Comparison of ENCODE assay signal across 11 mouse cellular contexts in genomic region chr14:26651901-26652300, GRCm38 (mm10). TPM values are rescaled to one million over a fixed set of nuclear protein-coding genes. Genes with fewer than 3 reads are reported as not detected.
A peak's percentile ranks its signal among the peaks of the same experiment; 100 is the strongest.
DNase-seq lines count a peak whose midpoint lies in the region; ATAC-seq and TF ChIP-seq lines count a peak whose summit lies in the region.
"Had no signal": no experiment of that assay in that cellular context is flagged by ENCODE, and none has a peak within 500 bp of the region (broad histone marks: within the 10 kb centered on the region; RNA-seq: fewer than 3 reads in every experiment).

No protein-coding gene starts in this region.

- peaks cover 56% of the 10 kb centered on the region for H3K36me3 ChIP-seq in liver, postnatal 0 days (replicated peaks; ENCODE audit: insufficient read depth, low read length)

- no peaks in the 10 kb centered on the region for H3K9me3 ChIP-seq in liver, postnatal 0 days (ENCODE audit: low read length)
- H3K9me3 ChIP-seq: hindbrain, embryonic 10.5 days had no signal

- TF ChIP-seq EP300 in liver, postnatal 0 days (IDR thresholded peaks at IDR 0.05; ENCODE audit: low read depth) = no peak

- no peak overlapping the region for H3K27ac ChIP-seq in layer of hippocampus, adult 2 months
- no peak overlapping the region for H3K27ac ChIP-seq in liver, postnatal 0 days (ENCODE audit: low read depth)
- H3K27ac ChIP-seq: hindbrain, embryonic 10.5 days had no signal

- H3K4me3 ChIP-seq in layer of hippocampus, adult 2 months = no peak overlapping the region
- no peak overlapping the region for H3K4me3 ChIP-seq in liver, postnatal 0 days (ENCODE audit: low read depth, low read length)
- H3K4me3 ChIP-seq: hindbrain, embryonic 10.5 days had no signal

- peak; percentile 70 for TF ChIP-seq CTCF in layer of hippocampus, adult 2 months (conservative IDR thresholded peaks at IDR 0.05)
- TF ChIP-seq CTCF in Patski (IDR thresholded peaks at IDR 0.05) = peak; percentile 65
- TF ChIP-seq CTCF in liver, postnatal 0 days (IDR thresholded peaks at IDR 0.05; ENCODE audit: low read depth) = peak; percentile 71

- H3K4me2 ChIP-seq in liver, postnatal 0 days (ENCODE audit: low read depth, low read length) = no peak overlapping the region

- no peak for ATAC-seq in Patski
- peak; percentile 29; the same call in 1 of the 2 replicates for ATAC-seq in liver, postnatal 0 days

- no peak overlapping the region for H3K9ac ChIP-seq in liver, postnatal 0 days (replicated peaks)

- CTCF ChIA-PET in Patski (lab: Charles Lee) = interaction anchor here (0.9 to 2.2 kb wide), 6 partner anchors 10 to 166 kb away, joined by 3 to 9 read pairs (median 6); no protein-coding TSS in a partner anchor

- no peak for DNase-seq in layer of hippocampus, adult 2 months (ENCODE audit: low spot score in 2 of 2)
- DNase-seq in layer of hippocampus, adult 9-10 months (ENCODE audit: low spot score) = no peak
- DNase-seq in CD4-positive, CD25-positive, alpha-beta regulatory T cell, adult 2 months (ENCODE audit: low read depth, low spot score) = peak; percentile 75
- no peak for DNase-seq in Patski (ENCODE audit: low read depth, low spot score)
- peak; percentile 26 for DNase-seq in liver, postnatal 0 days
- DNase-seq in urinary bladder, postnatal 4 days (ENCODE audit: low spot score in 2 of 2) = no peak
- DNase-seq in frontal cortex, adult 2 months (ENCODE audit: extremely low spot score in 1 of 2, low spot score in 1 of 2) = no peak
- DNase-seq in frontal cortex, postnatal 25 days (ENCODE audit: low spot score in 2 of 2) = no peak
- DNase-seq: layer of hippocampus, adult 9-11 months had no signal

- in situ Hi-C loops in Patski (cut with MboI; ENCODE audit: low pct_unique_long_range_greater_than_20kb) = loop anchor here (10.0 kb wide), 1 partner anchor 157 kb away; no protein-coding TSS in a partner anchor

- POLR2A ChIA-PET in Patski (lab: Charles Lee) = no interaction called here

- no peaks in the 10 kb centered on the region; the same call in 1 of the 2 replicates for H3K4me1 ChIP-seq in liver, postnatal 0 days (ENCODE audit: insufficient read depth)
- H3K4me1 ChIP-seq: hindbrain, embryonic 10.5 days had no signal

- no peaks in the 10 kb centered on the region for H3K27me3 ChIP-seq in Patski
- no peaks in the 10 kb centered on the region for H3K27me3 ChIP-seq in liver, postnatal 0 days (ENCODE audit: insufficient read depth, low read length)

RNA-seq across cellular contexts. Expression of gene Arf4, which starts 14.0 kb away (rescaled TPM):
- 100 to 1,000 TPM; 109 to 115 TPM for total RNA-seq in layer of hippocampus, adult 2 months (2021)
- polyA plus RNA-seq in Patski (2021) = 302 TPM
- polyA plus RNA-seq in liver, postnatal 0 days (2015; fragmentation: Nextera tagmentation; extraction: Ambion mirVana) = 196 and 201 TPM in 2 replicates
- 107 and 111 TPM in 2 replicates for polyA plus RNA-seq in frontal cortex, adult 2 months (2012; rRNA removed)

RNA-seq across cellular contexts. Expression of gene Pde12, which starts 17.8 kb away (rescaled TPM):
- total RNA-seq in layer of hippocampus, adult 2 months (2021) = 1 to 10 TPM; 7.8 to 8.5 TPM
- polyA plus RNA-seq in Patski (2021) = 8.6 TPM
- polyA plus RNA-seq in liver, postnatal 0 days (2015; fragmentation: Nextera tagmentation; extraction: Ambion mirVana) = 3.9 and 4.3 TPM in 2 replicates
- 4.8 and 4.9 TPM in 2 replicates for polyA plus RNA-seq in frontal cortex, adult 2 months (2012; rRNA removed)

RNA-seq across cellular contexts. Expression of gene Dnah12, which starts 41.2 kb away (rescaled TPM):
- total RNA-seq in layer of hippocampus, adult 2 months (2021) = under 1 TPM; 0.20 to 0.87 TPM
- 0.04 TPM for polyA plus RNA-seq in Patski (2021)
- polyA plus RNA-seq in liver, postnatal 0 days (2015; fragmentation: Nextera tagmentation; extraction: Ambion mirVana) = 0.02 and 0.04 TPM in 2 replicates
- polyA plus RNA-seq in frontal cortex, adult 2 months (2012; rRNA removed) = 0.04 and 0.06 TPM in 2 replicates
- polyA plus RNA-seq: small intestine, adult 2 months had no signal

Comparison
In these comparisons a context has a peak if more than half of its experiments do, and no peak if none do; other contexts are left out.
1. DNase-seq: peak in CD4-positive, CD25-positive, alpha-beta regulatory T cell, adult 2 months (single experiment) and liver, postnatal 0 days (single experiment); none in layer of hippocampus, adult 2 months (0 of 2), layer of hippocampus, adult 9-10 months (single experiment), Patski (single experiment), urinary bladder, postnatal 4 days (0 of 2), frontal cortex, adult 2 months (0 of 2) and frontal cortex, postnatal 25 days (0 of 2).
2. Peak in every context shown above with its lines, with median percentiles within 50 percentile points of each other: CTCF ChIP-seq.